In genomic region chr13:23449235-23450095, GRCm38 (mm10) we compare ENCODE assay signal across 8 mouse cellular contexts. TPM values are rescaled to one million over a fixed set of nuclear protein-coding genes. Genes with fewer than 3 reads are reported as not detected.
A peak's percentile ranks its signal among the peaks of the same experiment; 100 is the strongest.
DNase-seq lines count a peak whose midpoint lies in the region; ATAC-seq lines count a peak whose summit lies in the region.

No protein-coding gene starts in this region.

- ATAC-seq in granulocyte monocyte progenitor cell, adult 5-6 weeks (replicated peaks; ENCODE audit: poor library complexity, severe bottlenecking), result peak; percentile 28
- no peak for ATAC-seq in kidney, embryonic 15.5 days (replicated peaks; ENCODE audit: low FRiP score)
- no peak for ATAC-seq in lung, embryonic 16.5 days (ENCODE audit: low read depth)

- H3K36me3 ChIP-seq in kidney, embryonic 15.5 days, result no peaks in the 10 kb centered on the region
- no peaks in the 10 kb centered on the region for H3K36me3 ChIP-seq in lung, embryonic 16.5 days (ENCODE audit: control insufficient read depth, insufficient read depth, low read length)

- H3K9me3 ChIP-seq in kidney, embryonic 15.5 days (replicated peaks), result no peaks in the 10 kb centered on the region
- H3K9me3 ChIP-seq in lung, embryonic 16.5 days (ENCODE audit: control insufficient read depth, low read length), result no peaks in the 10 kb centered on the region

- H3K27ac ChIP-seq in kidney, embryonic 15.5 days, result peak overlapping the region; percentile 52
- peak overlapping the region; percentile 55; the same call in 1 of the 2 replicates for H3K27ac ChIP-seq in lung, embryonic 16.5 days (ENCODE audit: low read length)

- peaks cover 9% of the 10 kb centered on the region; the same call in 1 of the 2 replicates for H3K4me1 ChIP-seq in kidney, embryonic 15.5 days
- H3K4me1 ChIP-seq in lung, embryonic 16.5 days (replicated peaks; ENCODE audit: control insufficient read depth, insufficient read depth, low read length), result peaks cover 1% of the 10 kb centered on the region

- WGBS in kidney, embryonic 15.5 days, result 1% methylated on average over 24 of the region's 24 CpGs
- WGBS in lung, embryonic 16.5 days, result under 1% methylated on average over 24 of the region's 24 CpGs

- DNase-seq in urinary bladder, postnatal 4 days (ENCODE audit: low spot score in 2 of 2), result peak; percentile 35 to 66
- DNase-seq in urinary bladder, postnatal 10 days (ENCODE audit: low spot score), result no peak
- peak; percentile 74 for DNase-seq in cerebellum, postnatal 14 days
- peak; percentile 74 to 77 for DNase-seq in right cerebral cortex, postnatal 10 days (ENCODE audit: low spot score in 2 of 2)
- DNase-seq in urinary bladder, postnatal 36 days (ENCODE audit: low spot score in 2 of 2), result no peak

- H3K4me2 ChIP-seq in kidney, embryonic 15.5 days, result peak overlapping the region; percentile 71
- peak overlapping the region; percentile 78 for H3K4me2 ChIP-seq in lung, embryonic 16.5 days (ENCODE audit: low read depth, low read length)

- peak overlapping the region; percentile 35 for H3K9ac ChIP-seq in kidney, embryonic 15.5 days
- peak overlapping the region; percentile 66 for H3K9ac ChIP-seq in lung, embryonic 16.5 days (ENCODE audit: low read length)

- H3K4me3 ChIP-seq in kidney, embryonic 15.5 days (replicated peaks), result peak overlapping the region; percentile 57
- H3K4me3 ChIP-seq in lung, embryonic 16.5 days (ENCODE audit: low read length), result peak overlapping the region; percentile 64

- H3K27me3 ChIP-seq in kidney, embryonic 15.5 days, result no peaks in the 10 kb centered on the region
- no peaks in the 10 kb centered on the region for H3K27me3 ChIP-seq in lung, embryonic 16.5 days (ENCODE audit: control insufficient read depth, insufficient read depth, low read depth, low read length)

RNA-seq across cellular contexts. Expression of gene Btn1a1, which starts 16.2 kb away (rescaled TPM):
- not detected in 2 replicates for total RNA-seq in granulocyte monocyte progenitor cell, adult 5-6 weeks (2014; fragmentation: Nextera tagmentation)
- not detected in 2 replicates for total RNA-seq in granulocyte monocyte progenitor cell, adult 5-6 weeks (2017)
- 0.08 and 0.12 TPM in 2 replicates for polyA plus RNA-seq in kidney, embryonic 15.5 days (2015; fragmentation: Nextera tagmentation; extraction: Ambion mirVana)
- polyA plus RNA-seq in lung, embryonic 16.5 days (2015; fragmentation: Nextera tagmentation; extraction: Ambion mirVana), result 0.06 and 0.10 TPM in 2 replicates

RNA-seq across cellular contexts. Expression of gene Abt1, which starts 25.8 kb away (rescaled TPM):
- total RNA-seq in granulocyte monocyte progenitor cell, adult 5-6 weeks (2014; fragmentation: Nextera tagmentation), result 2.9 and 5.7 TPM in 2 replicates
- 11.0 and 13.7 TPM in 2 replicates for total RNA-seq in granulocyte monocyte progenitor cell, adult 5-6 weeks (2017)
- 13.5 and 13.7 TPM in 2 replicates for polyA plus RNA-seq in kidney, embryonic 15.5 days (2015; fragmentation: Nextera tagmentation; extraction: Ambion mirVana)
- polyA plus RNA-seq in lung, embryonic 16.5 days (2015; fragmentation: Nextera tagmentation; extraction: Ambion mirVana), result 11.8 and 12.3 TPM in 2 replicates

RNA-seq across cellular contexts. Expression of gene Btn2a2, which starts 39.2 kb away (rescaled TPM):
- not detected in 2 replicates for total RNA-seq in granulocyte monocyte progenitor cell, adult 5-6 weeks (2014; fragmentation: Nextera tagmentation)
- not detected in 2 replicates for total RNA-seq in granulocyte monocyte progenitor cell, adult 5-6 weeks (2017)
- 0.55 and 0.71 TPM in 2 replicates for polyA plus RNA-seq in kidney, embryonic 15.5 days (2015; fragmentation: Nextera tagmentation; extraction: Ambion mirVana)
- 0.20 and 0.28 TPM in 2 replicates for polyA plus RNA-seq in lung, embryonic 16.5 days (2015; fragmentation: Nextera tagmentation; extraction: Ambion mirVana)

Comparison
In these comparisons a context has a peak if more than half of its experiments do, and no peak if none do; other contexts are left out.
1. DNase-seq: peak in urinary bladder, postnatal 4 days (2 of 2), cerebellum, postnatal 14 days (2 of 2) and right cerebral cortex, postnatal 10 days (2 of 2); none in urinary bladder, postnatal 10 days (single experiment) and urinary bladder, postnatal 36 days (0 of 2).